Mouse (Mus musculus) small intestine, adult 2 months (tissue): ENCODE data around the gene Sema4c.

ENCODE experiments used
- CTCF ChIP-seq: fragments of 200-500 bp; IDR thresholded peaks from 2 replicates; pipeline ENCODE4 v1.5.1; 2012; ENCODE audit warnings: low read depth, mild to moderate bottlenecking, control low read depth, inconsistent platforms, low read length, moderate library complexity, mixed read lengths; ENCODE audit not compliant: insufficient replicate concordance, insufficient read length; ENCODE audit errors: extremely low read depth
- POLR2A ChIP-seq: fragments of 200-500 bp; IDR thresholded peaks from 2 replicates; pipeline ENCODE4 v1.6.1; 2012; ENCODE audit warnings: low read depth, mild to moderate bottlenecking, control low read depth, inconsistent platforms, low read length, moderate library complexity

DNA sequence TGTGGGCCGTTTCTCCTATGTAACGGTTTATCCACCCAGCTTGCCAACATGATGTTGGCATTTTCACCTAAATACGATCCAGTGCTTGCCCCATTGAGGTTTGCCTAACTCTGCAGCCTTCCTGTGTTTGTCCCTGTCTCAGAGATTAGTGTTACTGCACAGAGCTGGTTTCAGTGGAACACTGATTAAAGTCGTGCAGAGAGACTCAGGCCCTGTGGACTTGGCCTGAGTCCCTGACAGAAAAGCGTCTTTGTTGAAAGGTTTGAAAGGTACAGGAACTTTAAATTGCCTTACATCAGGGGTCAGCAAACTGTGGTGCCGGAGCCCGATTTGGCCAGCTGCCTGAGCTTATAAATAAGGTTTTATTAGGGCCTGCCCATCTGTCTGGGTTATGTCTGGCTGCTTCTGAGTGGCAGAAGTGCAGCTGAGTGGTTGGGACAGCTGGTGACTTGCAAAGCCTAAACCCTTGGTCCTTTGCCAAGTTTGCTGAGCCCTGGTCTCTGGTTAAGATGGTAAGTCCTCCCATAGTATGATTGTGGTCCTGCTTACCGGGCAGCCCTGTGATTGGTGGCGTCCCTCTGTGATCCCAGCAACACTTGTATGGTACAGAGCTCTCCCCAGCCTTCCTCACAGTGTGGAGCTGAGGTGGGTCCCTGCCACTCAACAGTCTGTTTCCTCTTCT, 34.7 kb downstream of the Sema4c start:
- no peak for TF ChIP-seq CTCF
- TF ChIP-seq POLR2A = no peak
